8 mouse cellular contexts compared by ENCODE assay signal in the genomic region with DNA sequence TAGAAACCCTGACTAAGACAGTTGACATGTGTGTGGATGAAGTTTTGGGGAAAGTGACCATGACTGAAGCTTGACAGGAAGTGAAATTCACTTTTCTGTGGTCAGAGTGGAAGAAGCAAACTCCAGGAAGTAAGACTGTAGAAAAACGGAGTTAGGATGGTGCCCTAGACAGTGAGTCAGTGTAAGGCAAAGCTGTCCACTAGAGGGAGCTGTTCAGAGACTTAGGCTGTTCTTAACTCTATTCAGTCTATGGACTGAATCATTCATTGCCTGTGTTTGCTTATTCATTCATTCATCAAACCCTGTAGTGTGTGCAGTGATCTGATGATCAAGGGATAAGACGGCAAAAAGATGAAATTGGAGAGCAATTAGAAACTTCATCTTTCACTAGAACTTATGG.
DNase-seq lines count a peak whose midpoint lies in the region; ATAC-seq lines count a peak whose summit lies in the region.
"Had no signal": no experiment of that assay in that cellular context is flagged by ENCODE, and none has a peak within 500 bp of the region (broad histone marks: within the 10 kb centered on the region; RNA-seq: fewer than 3 reads in every experiment).

No protein-coding gene starts in this region.

- intact Hi-C loops in left cerebral cortex, postnatal 4 days (cut with DNase I): no loop called here

- WGBS in kidney, embryonic 14.5 days: 64% methylated on average over 2 of the region's 2 CpGs
- WGBS in midbrain, embryonic 13.5 days: 56% methylated on average over 2 of the region's 2 CpGs

- no peaks in the 10 kb centered on the region for H3K36me3 ChIP-seq in kidney, embryonic 14.5 days (ENCODE audit: control insufficient read depth, insufficient read depth, low read length)
- H3K36me3 ChIP-seq in midbrain, embryonic 13.5 days: no peaks in the 10 kb centered on the region
- H3K36me3 ChIP-seq: neural tube, embryonic 13.5 days had no signal

- H3K4me3 ChIP-seq in kidney, embryonic 14.5 days (ENCODE audit: low read length): no peak overlapping the region
- H3K4me3 ChIP-seq in midbrain, embryonic 13.5 days (replicated peaks): no peak overlapping the region
- H3K4me3 ChIP-seq: neural tube, embryonic 13.5 days had no signal

- H3K9ac ChIP-seq in kidney, embryonic 14.5 days (ENCODE audit: low read depth, low read length): no peak overlapping the region
- H3K9ac ChIP-seq in midbrain, embryonic 13.5 days (replicated peaks): no peak overlapping the region
- H3K9ac ChIP-seq: neural tube, embryonic 13.5 days had no signal

- no peaks in the 10 kb centered on the region for H3K4me1 ChIP-seq in kidney, embryonic 14.5 days (ENCODE audit: control insufficient read depth, insufficient read depth, low read length)
- H3K4me1 ChIP-seq in midbrain, embryonic 13.5 days (replicated peaks): no peaks in the 10 kb centered on the region
- H3K4me1 ChIP-seq: neural tube, embryonic 13.5 days had no signal

- no peaks in the 10 kb centered on the region; the same call in 1 of the 2 replicates for H3K27me3 ChIP-seq in kidney, embryonic 14.5 days (ENCODE audit: control insufficient read depth, insufficient read depth, low read length)
- H3K27me3 ChIP-seq in midbrain, embryonic 13.5 days: no peaks in the 10 kb centered on the region
- H3K27me3 ChIP-seq: neural tube, embryonic 13.5 days had no signal

- no peak for ATAC-seq in kidney, embryonic 14.5 days (ENCODE audit: low FRiP score, low TSS enrichment)
- ATAC-seq in midbrain, embryonic 13.5 days: no peak

- no peak overlapping the region for H3K4me2 ChIP-seq in kidney, embryonic 14.5 days (replicated peaks; ENCODE audit: low read depth, low read length)
- no peak overlapping the region for H3K4me2 ChIP-seq in midbrain, embryonic 13.5 days (replicated peaks)
- H3K4me2 ChIP-seq: neural tube, embryonic 13.5 days had no signal

- no peak overlapping the region for H3K27ac ChIP-seq in kidney, embryonic 14.5 days (ENCODE audit: low read depth, low read length)
- no peak overlapping the region for H3K27ac ChIP-seq in midbrain, embryonic 13.5 days
- H3K27ac ChIP-seq: neural tube, embryonic 13.5 days had no signal

- no peaks in the 10 kb centered on the region for H3K9me3 ChIP-seq in kidney, embryonic 14.5 days (ENCODE audit: control insufficient read depth, low read length)
- H3K9me3 ChIP-seq in midbrain, embryonic 13.5 days: no peaks in the 10 kb centered on the region
- H3K9me3 ChIP-seq: neural tube, embryonic 13.5 days had no signal

- peak; percentile 10 for DNase-seq in kidney, adult 18-20 months
- peak; percentile 56 for DNase-seq in ZHBTc4 (ENCODE audit: low read depth, low spot score)
- peak; percentile 15 to 82 for DNase-seq in frontal cortex, adult 2 months (ENCODE audit: extremely low spot score in 1 of 2, low spot score in 1 of 2)
- peak; percentile 34 for DNase-seq in left cerebral cortex, postnatal 4 days
- DNase-seq in yolk sac, embryonic 10.5 days (ENCODE audit: low spot score): no peak
